Mouse (Mus musculus): ENCODE results near the gene Crk. TPM values are rescaled to one million over a fixed set of nuclear protein-coding genes. Genes with fewer than 3 reads are reported as not detected.

Crk gene
- polyA plus RNA-seq, 1 experiment from 2014 or later = 116 TPM

- Histone ChIP-seq H3K4me3 (replicated peaks) (no peak overlapping the region), H3K27me3 (replicated peaks) (no peaks in the 10 kb centered on the region), H3K4me2 (no peak overlapping the region), H3K36me3 (peaks cover 53% of the 10 kb centered on the region), H3K9me3 (no peaks in the 10 kb centered on the region), H3K27ac (no peak overlapping the region), H3K4me1 (no peaks in the 10 kb centered on the region), H3K9ac (no peak overlapping the region)
- WGBS = 91% methylated on average over 5 of the region's 5 CpGs
- ATAC-seq (ENCODE audit: insufficient read depth, low FRiP score, low read depth) = no peak
These were observed 5.6 kb upstream of the Crk start for GRCm38 (mm10) chr11:75673411-75673810.

- Histone ChIP-seq H3K9ac (no peak overlapping the region), H3K36me3 (peaks cover 40% of the 10 kb centered on the region), H3K9me3 (no peaks in the 10 kb centered on the region), H3K27me3 (replicated peaks) (no peaks in the 10 kb centered on the region), H3K27ac (no peak overlapping the region), H3K4me3 (replicated peaks) (no peak overlapping the region), H3K4me2 (no peak overlapping the region), H3K4me1 (no peaks in the 10 kb centered on the region)
- ATAC-seq (ENCODE audit: insufficient read depth, low FRiP score, low read depth) = no peak
- 72% methylated on average over 3 of the region's 3 CpGs for WGBS
These were observed 4.2 kb upstream of the Crk start for GRCm38 (mm10) chr11:75674875-75675274.

- WGBS = 83% methylated on average over 3 of the region's 3 CpGs
- Histone ChIP-seq H3K27me3 (replicated peaks) (no peaks in the 10 kb centered on the region), H3K9me3 (no peaks in the 10 kb centered on the region), H3K36me3 (peaks cover 11% of the 10 kb centered on the region), H3K27ac (peak overlapping the region; percentile 76), H3K4me1 (peaks cover 8% of the 10 kb centered on the region; the same call in 1 of the 2 replicates), H3K4me2 (peak overlapping the region; percentile 70), H3K9ac (0 out of 2 replicates have a peak overlapping the region, but pooled peaks have one; percentile 2), H3K4me3 (replicated peaks) (peak overlapping the region; percentile 99)
- ATAC-seq (ENCODE audit: insufficient read depth, low FRiP score, low read depth) = no peak
These were observed 945 bp upstream of the Crk start for GRCm38 (mm10) chr11:75677881-75678746.

GRCm38 (mm10) chr11:75679439-75680171 is 546 bp downstream of the Crk start:
- no peaks in the 10 kb centered on the region for H3K27me3 ChIP-seq (replicated peaks)
- peak overlapping the region; percentile 99 for H3K4me3 ChIP-seq (replicated peaks)
- H3K36me3 ChIP-seq = peaks cover 4% of the 10 kb centered on the region
- H3K4me2 ChIP-seq = peak overlapping the region; percentile 74
- no peaks in the 10 kb centered on the region for H3K9me3 ChIP-seq
- ATAC-seq (ENCODE audit: insufficient read depth, low FRiP score, low read depth) = peak; percentile 65
- H3K27ac ChIP-seq = peak overlapping the region; percentile 97
- H3K9ac ChIP-seq = peak overlapping the region; percentile 97
- peaks cover 8% of the 10 kb centered on the region; the same call in 1 of the 2 replicates for H3K4me1 ChIP-seq
- WGBS = under 1% methylated on average over 42 of the region's 43 CpGs

- no peak overlapping the region for H3K4me3 ChIP-seq (replicated peaks)
- H3K4me2 ChIP-seq = no peak overlapping the region
- no peak for ATAC-seq (ENCODE audit: insufficient read depth, low FRiP score, low read depth)
- H3K4me1 ChIP-seq = peaks cover 8% of the 10 kb centered on the region; the same call in 1 of the 2 replicates
- no peaks in the 10 kb centered on the region for H3K27me3 ChIP-seq (replicated peaks)
- no peak overlapping the region for H3K9ac ChIP-seq
- 92% methylated on average over 5 of the region's 5 CpGs for WGBS
- H3K36me3 ChIP-seq = peaks cover 7% of the 10 kb centered on the region
- no peaks in the 10 kb centered on the region for H3K9me3 ChIP-seq
- H3K27ac ChIP-seq = no peak overlapping the region
These were observed 5.4 kb downstream of the Crk start for GRCm38 (mm10) chr11:75684462-75684861.

GRCm38 (mm10) chr11:75684956-75685355 is 5.9 kb downstream of the Crk start:
- no peaks in the 10 kb centered on the region for H3K27me3 ChIP-seq (replicated peaks)
- no peak for ATAC-seq (ENCODE audit: insufficient read depth, low FRiP score, low read depth)
- peaks cover 10% of the 10 kb centered on the region for H3K36me3 ChIP-seq
- no peak overlapping the region for H3K4me3 ChIP-seq (replicated peaks)
- H3K4me1 ChIP-seq = peaks cover 8% of the 10 kb centered on the region; the same call in 1 of the 2 replicates
- H3K9ac ChIP-seq = no peak overlapping the region
- no peak overlapping the region for H3K27ac ChIP-seq
- no peak overlapping the region for H3K4me2 ChIP-seq
- WGBS = 71% methylated on average over 2 of the region's 2 CpGs
- no peaks in the 10 kb centered on the region for H3K9me3 ChIP-seq

GRCm38 (mm10) chr11:75687343-75687993 is 8.4 kb downstream of the Crk start:
- H3K36me3 ChIP-seq = peaks cover 17% of the 10 kb centered on the region

GRCm38 (mm10) chr11:75688132-75688531 is 9.1 kb downstream of the Crk start:
- Histone ChIP-seq H3K4me1 (no peaks in the 10 kb centered on the region), H3K27ac (no peak overlapping the region), H3K4me3 (replicated peaks) (no peak overlapping the region), H3K36me3 (peaks cover 16% of the 10 kb centered on the region), H3K9me3 (no peaks in the 10 kb centered on the region), H3K4me2 (no peak overlapping the region), H3K27me3 (replicated peaks) (no peaks in the 10 kb centered on the region), H3K9ac (no peak overlapping the region)
- no peak for ATAC-seq (ENCODE audit: insufficient read depth, low FRiP score, low read depth)
- WGBS = 72% methylated on average over 2 of the region's 2 CpGs

More at GRCm38 (mm10) chr11:75687343-75687993, 8.4 kb downstream of the Crk start:
- Histone ChIP-seq H3K27me3 (replicated peaks) (no peaks in the 10 kb centered on the region), H3K4me3 (replicated peaks) (no peak overlapping the region), H3K27ac (0 out of 2 replicates have a peak overlapping the region, but pooled peaks have one; percentile 18), H3K9ac (no peak overlapping the region), H3K9me3 (no peaks in the 10 kb centered on the region), H3K4me1 (no peaks in the 10 kb centered on the region), H3K4me2 (no peak overlapping the region)
- 50% methylated on average over 2 of the region's 2 CpGs for WGBS
- ATAC-seq (ENCODE audit: insufficient read depth, low FRiP score, low read depth) = no peak

- no peak overlapping the region for H3K27ac ChIP-seq
- no peaks in the 10 kb centered on the region for H3K4me1 ChIP-seq
- ATAC-seq (ENCODE audit: insufficient read depth, low FRiP score, low read depth) = no peak
- no peak overlapping the region for H3K4me3 ChIP-seq (replicated peaks)
- H3K27me3 ChIP-seq (replicated peaks) = no peaks in the 10 kb centered on the region
- no peak overlapping the region for H3K9ac ChIP-seq
- H3K4me2 ChIP-seq = no peak overlapping the region
- WGBS = 76% methylated on average over 1 of the region's 1 CpGs
- H3K9me3 ChIP-seq = no peaks in the 10 kb centered on the region
- peaks cover 21% of the 10 kb centered on the region for H3K36me3 ChIP-seq
These were observed 10.9 kb downstream of the Crk start for GRCm38 (mm10) chr11:75689977-75690376.

- H3K27ac ChIP-seq = no peak overlapping the region
- H3K27me3 ChIP-seq (replicated peaks) = no peaks in the 10 kb centered on the region
- H3K4me1 ChIP-seq = no peaks in the 10 kb centered on the region
- no peak overlapping the region for H3K9ac ChIP-seq
- H3K36me3 ChIP-seq = peaks cover 21% of the 10 kb centered on the region
- no peaks in the 10 kb centered on the region for H3K9me3 ChIP-seq
- H3K4me2 ChIP-seq = no peak overlapping the region
- no peak for ATAC-seq (ENCODE audit: insufficient read depth, low FRiP score, low read depth)
- no peak overlapping the region for H3K4me3 ChIP-seq (replicated peaks)
These were observed 12.0 kb downstream of the Crk start for GRCm38 (mm10) chr11:75691047-75691446.

- WGBS = 93% methylated on average over 5 of the region's 5 CpGs
These were observed 14.5 kb downstream of the Crk start for GRCm38 (mm10) chr11:75693570-75693969.

More at GRCm38 (mm10) chr11:75693570-75693969, 14.5 kb downstream of the Crk start:
- Histone ChIP-seq H3K36me3 (peaks cover 36% of the 10 kb centered on the region), H3K9ac (no peak overlapping the region), H3K4me2 (no peak overlapping the region), H3K9me3 (no peaks in the 10 kb centered on the region), H3K4me1 (no peaks in the 10 kb centered on the region), H3K4me3 (replicated peaks) (no peak overlapping the region), H3K27me3 (replicated peaks) (no peaks in the 10 kb centered on the region), H3K27ac (no peak overlapping the region)
- no peak for ATAC-seq (ENCODE audit: insufficient read depth, low FRiP score, low read depth)
